Mouse (Mus musculus): ENCODE measurements around the gene Car7. TPM values are rescaled to one million over a fixed set of nuclear protein-coding genes. Genes with fewer than 3 reads are reported as not detected.
A peak's percentile ranks its signal among the peaks of the same experiment; 100 is the strongest.

The Car7 gene
- polyA plus RNA-seq, 1 experiment from 2014 or later = 0.82 TPM

GRCm38 (mm10) chr8:104536028-104536427, 1.5 kb downstream of the Car7 start:
- H3K27ac ChIP-seq (ENCODE audit: low read depth, low read length) = no peak overlapping the region
- 85% methylated on average over 4 of the region's 4 CpGs for WGBS
- peaks cover 10% of the 10 kb centered on the region for H3K4me1 ChIP-seq (ENCODE audit: control insufficient read depth, insufficient read depth, low read length)
- no peak overlapping the region for H3K4me2 ChIP-seq
- ATAC-seq (ENCODE audit: low FRiP score) = no peak
- H3K9me3 ChIP-seq (ENCODE audit: control insufficient read depth, low read length) = no peaks in the 10 kb centered on the region; the same call in 1 of the 2 replicates
- no peak overlapping the region for H3K4me3 ChIP-seq (ENCODE audit: low read depth, low read length)
- no peak for DNase-seq (ENCODE audit: low spot score, missing footprints)
- peaks cover 26% of the 10 kb centered on the region for H3K27me3 ChIP-seq (ENCODE audit: control insufficient read depth, insufficient read depth, low read length)
- no peak overlapping the region for H3K9ac ChIP-seq (ENCODE audit: low read length)
- H3K36me3 ChIP-seq (ENCODE audit: control insufficient read depth, insufficient read depth, low read length) = no peaks in the 10 kb centered on the region

GRCm38 (mm10) chr8:104538896-104539295, 4.4 kb downstream of the Car7 start:
- DNase-seq (ENCODE audit: low spot score, missing footprints) (no peak), ATAC-seq (ENCODE audit: low FRiP score) (no peak)
- WGBS = 89% methylated on average over 4 of the region's 4 CpGs
- H3K4me3 ChIP-seq (ENCODE audit: low read depth, low read length) = no peak overlapping the region
- peaks cover 50% of the 10 kb centered on the region for H3K27me3 ChIP-seq (ENCODE audit: control insufficient read depth, insufficient read depth, low read length)
- no peak overlapping the region for H3K27ac ChIP-seq (ENCODE audit: low read depth, low read length)
- no peak overlapping the region for H3K9ac ChIP-seq (ENCODE audit: low read length)
- H3K9me3 ChIP-seq (ENCODE audit: control insufficient read depth, low read length) = no peaks in the 10 kb centered on the region; the same call in 1 of the 2 replicates
- peaks cover 12% of the 10 kb centered on the region for H3K4me1 ChIP-seq (ENCODE audit: control insufficient read depth, insufficient read depth, low read length)
- no peak overlapping the region for H3K4me2 ChIP-seq
- H3K36me3 ChIP-seq (ENCODE audit: control insufficient read depth, insufficient read depth, low read length) = no peaks in the 10 kb centered on the region

GRCm38 (mm10) chr8:104539566-104539965, 5.1 kb downstream of the Car7 start:
- DNase-seq (ENCODE audit: low spot score, missing footprints) (no peak), ATAC-seq (ENCODE audit: low FRiP score) (no peak)
- H3K4me1 ChIP-seq (ENCODE audit: control insufficient read depth, insufficient read depth, low read length) = peaks cover 12% of the 10 kb centered on the region
- H3K27ac ChIP-seq (ENCODE audit: low read depth, low read length) = no peak overlapping the region
- 90% methylated on average over 2 of the region's 2 CpGs for WGBS
- peaks cover 54% of the 10 kb centered on the region for H3K27me3 ChIP-seq (ENCODE audit: control insufficient read depth, insufficient read depth, low read length)
- no peaks in the 10 kb centered on the region for H3K36me3 ChIP-seq (ENCODE audit: control insufficient read depth, insufficient read depth, low read length)
- H3K9me3 ChIP-seq (ENCODE audit: control insufficient read depth, low read length) = no peaks in the 10 kb centered on the region; the same call in 1 of the 2 replicates
- no peak overlapping the region for H3K4me2 ChIP-seq
- H3K9ac ChIP-seq (ENCODE audit: low read length) = no peak overlapping the region
- no peak overlapping the region for H3K4me3 ChIP-seq (ENCODE audit: low read depth, low read length)

GRCm38 (mm10) chr8:104540238-104540637, 5.7 kb downstream of the Car7 start:
- Histone ChIP-seq H3K36me3 (ENCODE audit: control insufficient read depth, insufficient read depth, low read length) (no peaks in the 10 kb centered on the region), H3K4me1 (ENCODE audit: control insufficient read depth, insufficient read depth, low read length) (peaks cover 10% of the 10 kb centered on the region), H3K27me3 (ENCODE audit: control insufficient read depth, insufficient read depth, low read length) (peaks cover 54% of the 10 kb centered on the region), H3K4me2 (peak overlapping the region; percentile 93), H3K9me3 (ENCODE audit: control insufficient read depth, low read length) (no peaks in the 10 kb centered on the region; the same call in 1 of the 2 replicates), H3K27ac (ENCODE audit: low read depth, low read length) (no peak overlapping the region), H3K4me3 (ENCODE audit: low read depth, low read length) (peak overlapping the region; percentile 54; the same call in 1 of the 2 replicates), H3K9ac (ENCODE audit: low read length) (no peak overlapping the region; the same call in 1 of the 2 replicates)
- peak; percentile 90 for DNase-seq (ENCODE audit: low spot score, missing footprints)
- WGBS = 34% methylated on average over 7 of the region's 7 CpGs
- no peak; the same call in 1 of the 2 replicates for ATAC-seq (ENCODE audit: low FRiP score)

- Histone ChIP-seq H3K27me3 (ENCODE audit: control insufficient read depth, insufficient read depth, low read length) (peaks cover 54% of the 10 kb centered on the region), H3K36me3 (ENCODE audit: control insufficient read depth, insufficient read depth, low read length) (no peaks in the 10 kb centered on the region), H3K27ac (ENCODE audit: low read depth, low read length) (no peak overlapping the region)
Observed at GRCm38 (mm10) chr8:104540710-104541514, 6.4 kb downstream of the Car7 start.

GRCm38 (mm10) chr8:104541515-104541880, 7.0 kb downstream of the Car7 start:
- Histone ChIP-seq H3K9ac (ENCODE audit: low read length) (peak overlapping the region; percentile 58; the same call in 1 of the 2 replicates), H3K27ac (ENCODE audit: low read depth, low read length) (no peak overlapping the region), H3K36me3 (ENCODE audit: control insufficient read depth, insufficient read depth, low read length) (no peaks in the 10 kb centered on the region), H3K4me1 (ENCODE audit: control insufficient read depth, insufficient read depth, low read length) (peaks cover 10% of the 10 kb centered on the region), H3K4me2 (peak overlapping the region; percentile 93), H3K4me3 (ENCODE audit: low read depth, low read length) (peak overlapping the region; percentile 54), H3K27me3 (ENCODE audit: control insufficient read depth, insufficient read depth, low read length) (peaks cover 54% of the 10 kb centered on the region), H3K9me3 (ENCODE audit: control insufficient read depth, low read length) (no peaks in the 10 kb centered on the region)
- 11% methylated on average over 8 of the region's 8 CpGs for WGBS
- ATAC-seq (ENCODE audit: low FRiP score) (no peak), DNase-seq (ENCODE audit: low spot score, missing footprints) (peak; percentile 92)

More at GRCm38 (mm10) chr8:104540710-104541514, 6.4 kb downstream of the Car7 start:
- no peaks in the 10 kb centered on the region; the same call in 1 of the 2 replicates for H3K9me3 ChIP-seq (ENCODE audit: control insufficient read depth, low read length)
- WGBS = under 1% methylated on average over 74 of the region's 76 CpGs
- peak overlapping the region; percentile 58 for H3K9ac ChIP-seq (ENCODE audit: low read length)
- H3K4me1 ChIP-seq (ENCODE audit: control insufficient read depth, insufficient read depth, low read length) = peaks cover 10% of the 10 kb centered on the region
- peak; percentile 94 for DNase-seq (ENCODE audit: low spot score, missing footprints)
- peak overlapping the region; percentile 54 for H3K4me3 ChIP-seq (ENCODE audit: low read depth, low read length)
- H3K4me2 ChIP-seq = peak overlapping the region; percentile 93
- ATAC-seq (ENCODE audit: low FRiP score) = peak; percentile 74

GRCm38 (mm10) chr8:104542160-104542559, 7.7 kb downstream of the Car7 start:
- H3K4me1 ChIP-seq (ENCODE audit: control insufficient read depth, insufficient read depth, low read length) = peaks cover 10% of the 10 kb centered on the region
- H3K4me2 ChIP-seq = no peak overlapping the region
- H3K36me3 ChIP-seq (ENCODE audit: control insufficient read depth, insufficient read depth, low read length) = no peaks in the 10 kb centered on the region
- 10% methylated on average over 11 of the region's 11 CpGs for WGBS
- peaks cover 54% of the 10 kb centered on the region for H3K27me3 ChIP-seq (ENCODE audit: control insufficient read depth, insufficient read depth, low read length)
- H3K9me3 ChIP-seq (ENCODE audit: control insufficient read depth, low read length) = no peaks in the 10 kb centered on the region
- H3K27ac ChIP-seq (ENCODE audit: low read depth, low read length) = no peak overlapping the region
- H3K9ac ChIP-seq (ENCODE audit: low read length) = no peak overlapping the region
- no peak for ATAC-seq (ENCODE audit: low FRiP score)
- DNase-seq (ENCODE audit: low spot score, missing footprints) = no peak
- H3K4me3 ChIP-seq (ENCODE audit: low read depth, low read length) = no peak overlapping the region

- Histone ChIP-seq H3K4me3 (ENCODE audit: low read depth, low read length) (no peak overlapping the region), H3K9me3 (ENCODE audit: control insufficient read depth, low read length) (no peaks in the 10 kb centered on the region), H3K27me3 (ENCODE audit: control insufficient read depth, insufficient read depth, low read length) (peaks cover 50% of the 10 kb centered on the region), H3K4me1 (ENCODE audit: control insufficient read depth, insufficient read depth, low read length) (peaks cover 10% of the 10 kb centered on the region), H3K27ac (ENCODE audit: low read depth, low read length) (no peak overlapping the region), H3K4me2 (no peak overlapping the region), H3K36me3 (ENCODE audit: control insufficient read depth, insufficient read depth, low read length) (no peaks in the 10 kb centered on the region), H3K9ac (ENCODE audit: low read length) (no peak overlapping the region)
- ATAC-seq (ENCODE audit: low FRiP score) (no peak), DNase-seq (ENCODE audit: low spot score, missing footprints) (no peak)
- 85% methylated on average over 8 of the region's 8 CpGs for WGBS
Observed at GRCm38 (mm10) chr8:104543440-104544045, 9.1 kb downstream of the Car7 start.

- no peak overlapping the region for H3K9ac ChIP-seq (ENCODE audit: low read length)
- no peak for ATAC-seq (ENCODE audit: low FRiP score)
- no peak overlapping the region for H3K27ac ChIP-seq (ENCODE audit: low read depth, low read length)
- no peak overlapping the region for H3K4me2 ChIP-seq
- H3K9me3 ChIP-seq (ENCODE audit: control insufficient read depth, low read length) = no peaks in the 10 kb centered on the region
- WGBS = 89% methylated on average over 4 of the region's 4 CpGs
- no peaks in the 10 kb centered on the region for H3K4me1 ChIP-seq (ENCODE audit: control insufficient read depth, insufficient read depth, low read length)
- H3K36me3 ChIP-seq (ENCODE audit: control insufficient read depth, insufficient read depth, low read length) = no peaks in the 10 kb centered on the region
- H3K4me3 ChIP-seq (ENCODE audit: low read depth, low read length) = no peak overlapping the region
- H3K27me3 ChIP-seq (ENCODE audit: control insufficient read depth, insufficient read depth, low read length) = no peaks in the 10 kb centered on the region
- DNase-seq (ENCODE audit: low spot score, missing footprints) = no peak
Observed at GRCm38 (mm10) chr8:104555191-104555590, 20.7 kb downstream of the Car7 start.

Measured in midbrain, embryonic 11.5 days (tissue).